Mouse (Mus musculus): ENCODE data around the gene Calm2. TPM values are rescaled to one million over a fixed set of nuclear protein-coding genes. Genes with fewer than 3 reads are reported as not detected.

Gene Calm2
- total and polyA plus RNA-seq, 3 experiments, result 126 to 321 (median 208) TPM

DNA sequence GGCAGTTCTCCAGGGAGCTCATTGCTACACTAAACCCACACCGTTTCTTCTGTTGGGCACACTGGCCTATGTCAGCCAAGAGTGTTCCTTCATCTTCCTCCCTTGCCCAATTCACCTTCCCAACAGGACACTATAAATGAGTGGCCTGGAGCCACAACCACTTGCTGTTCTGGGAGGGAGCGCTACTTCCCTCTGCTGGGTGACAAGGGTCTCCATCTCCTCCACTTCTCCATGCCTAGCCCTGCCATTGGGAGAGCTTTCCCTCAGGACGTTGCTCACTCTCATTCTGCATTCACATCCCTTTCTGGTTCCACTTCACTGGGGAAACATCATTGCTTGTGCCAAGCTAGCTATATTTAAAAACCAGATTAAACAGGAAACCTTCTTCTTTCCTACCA, 14.8 kb upstream of the Calm2 start (continued):
- peak; percentile 13 for TF ChIP-seq RAD21 (IDR thresholded peaks at IDR 0.05; ENCODE audit: low read depth, low read length)
- TF ChIP-seq POLR2A (IDR thresholded peaks at IDR 0.05; ENCODE audit: control insufficient read depth in 1 of 2, insufficient read depth in 1 of 2, low read depth in 1 of 2, low read length in 2 of 2, poor library complexity in 1 of 2), result no peak

DNA sequence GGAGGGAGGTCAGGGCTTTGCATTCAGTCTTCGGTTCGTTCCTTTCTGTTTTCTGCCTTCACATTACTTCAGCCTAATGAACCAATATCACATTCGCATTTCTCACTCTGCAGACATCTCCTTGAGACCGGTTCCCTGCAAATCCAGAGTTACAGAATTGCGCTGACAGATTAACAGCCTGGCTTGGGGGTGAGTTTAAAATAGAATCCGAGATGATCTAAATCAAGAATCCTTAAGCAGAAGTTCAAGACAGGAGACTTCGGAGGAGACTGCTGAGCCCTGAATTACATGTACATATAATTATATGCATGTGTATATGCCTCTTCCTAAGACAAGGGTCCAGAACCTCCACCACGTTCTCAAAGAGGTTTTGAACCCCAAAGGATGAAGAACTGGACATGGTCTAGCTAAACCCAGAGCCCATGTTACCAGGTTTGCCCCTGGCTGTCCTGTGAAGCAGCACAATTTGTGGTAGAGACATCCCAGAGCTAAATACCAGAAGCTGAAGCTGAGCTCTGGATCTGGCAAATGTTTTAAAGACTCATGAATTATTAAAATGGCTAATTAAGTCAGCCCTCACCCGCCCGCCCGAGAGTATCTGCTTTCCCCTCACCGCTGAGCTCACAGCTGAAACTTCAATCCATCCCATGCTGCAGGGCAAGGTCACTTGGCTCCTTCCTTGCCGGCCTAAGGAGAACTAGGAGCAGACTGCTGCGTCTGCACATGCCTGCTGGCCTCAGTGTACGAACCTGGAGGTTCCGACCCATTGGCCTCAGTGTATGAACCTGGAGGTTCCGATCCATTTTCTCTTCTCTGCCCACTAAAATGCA, 14.1 kb upstream of the Calm2 start:
- Histone ChIP-seq H3K27me3 (ENCODE audit: control insufficient read depth in 1 of 2, insufficient read depth in 2 of 2, low read length in 2 of 2) (peaks cover 2 to 11% of the 10 kb centered on the region in 2 experiments), H3K4me3 (ENCODE audit: control insufficient read depth in 1 of 2, insufficient read depth in 1 of 2, low read depth in 2 of 2, low read length in 2 of 2) (no peak overlapping the region), H3K79me2 (ENCODE audit: control insufficient read depth, insufficient read depth, low read length, poor library complexity) (no peaks in the 10 kb centered on the region), H3K36me3 (ENCODE audit: control insufficient read depth in 1 of 2, insufficient read depth in 2 of 2, low read length in 2 of 2) (no peaks in the 10 kb centered on the region), H3K27ac (ENCODE audit: control insufficient read depth, low read depth, low read length) (no peak overlapping the region), H3K9ac (ENCODE audit: control insufficient read depth, low read depth, low read length, poor library complexity, severe bottlenecking) (no peak overlapping the region), H3K9me3 (replicated peaks; ENCODE audit: insufficient read depth, low read length) (no peaks in the 10 kb centered on the region), H3K4me1 (ENCODE audit: control insufficient read depth in 1 of 2, insufficient read depth in 2 of 2, low read length in 2 of 2) (peaks cover 0 to 9% of the 10 kb centered on the region in 2 experiments; a peak in 2 of 4 replicates)
- TF ChIP-seq GABPA (IDR thresholded peaks at IDR 0.05; ENCODE audit: low read depth, low read length) (no peak), JUND (IDR thresholded peaks at IDR 0.05; ENCODE audit: low read depth, low read length) (no peak), EP300 (IDR thresholded peaks at IDR 0.05; ENCODE audit: low read depth in 1 of 2, low read length in 2 of 2) (no peak), HCFC1 (IDR thresholded peaks at IDR 0.05; ENCODE audit: low read depth, low read length) (no peak), UBTF (IDR thresholded peaks at IDR 0.05; ENCODE audit: borderline replicate concordance, insufficient read depth, low read depth, low read length) (no peak), POLR2A (IDR thresholded peaks at IDR 0.05; ENCODE audit: control insufficient read depth in 1 of 2, insufficient read depth in 1 of 2, low read depth in 1 of 2, low read length in 2 of 2, poor library complexity in 1 of 2) (no peak), ELF1 (IDR thresholded peaks at IDR 0.05; ENCODE audit: low read depth, low read length) (no peak)
- DNase-seq (ENCODE audit: low read depth, low spot score), result no peak

DNA sequence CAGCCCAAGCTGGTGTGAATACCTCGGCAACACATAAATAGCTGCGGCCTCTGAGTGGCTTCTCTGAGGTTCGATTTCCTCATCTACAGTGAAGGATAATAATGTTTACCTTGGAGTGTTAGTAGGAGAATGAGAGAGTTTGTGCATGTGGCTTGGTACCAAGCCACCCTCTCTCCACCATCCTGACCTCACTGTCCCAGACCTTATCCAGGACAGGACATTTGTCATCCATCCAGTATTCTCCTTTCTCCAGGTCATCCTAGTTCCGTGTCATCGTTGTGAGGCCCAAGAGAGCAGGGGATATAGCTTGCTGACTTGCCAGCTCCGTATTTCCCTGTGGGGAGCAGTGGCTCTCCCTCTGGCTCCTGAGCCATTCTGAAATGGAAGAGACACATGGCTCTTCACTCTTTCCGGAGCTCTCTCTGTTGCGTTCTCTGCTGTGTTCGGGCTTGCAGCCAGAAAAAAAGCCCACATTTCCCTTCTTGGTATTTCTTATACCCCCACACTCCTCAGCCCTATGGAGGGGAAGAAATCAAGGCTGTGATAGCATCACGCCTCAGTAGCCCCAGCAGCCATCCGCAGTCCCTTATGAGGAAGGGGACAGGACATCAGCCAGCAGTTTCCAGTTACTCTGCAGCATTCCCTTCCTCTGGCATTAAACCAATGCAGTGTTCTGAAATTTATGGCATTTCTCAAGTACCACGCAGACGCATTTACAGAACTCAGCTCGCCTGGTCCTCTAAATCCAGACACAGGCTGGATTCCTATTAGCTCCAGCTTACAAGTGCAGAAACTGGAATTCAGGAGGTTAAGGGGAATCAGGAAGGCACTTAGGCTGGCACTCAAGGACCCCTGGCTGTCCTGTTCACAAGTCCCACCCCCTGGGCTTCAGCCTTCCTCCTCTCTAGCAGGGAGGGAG, 13.3 kb upstream of the Calm2 start:
- no peak overlapping the region for H3K9ac ChIP-seq (ENCODE audit: control insufficient read depth, low read depth, low read length, poor library complexity, severe bottlenecking)
- no peak for DNase-seq (ENCODE audit: low read depth, low spot score)
- peaks cover 0 to 9% of the 10 kb centered on the region in 2 experiments; a peak in 2 of 4 replicates for H3K4me1 ChIP-seq (ENCODE audit: control insufficient read depth in 1 of 2, insufficient read depth in 2 of 2, low read length in 2 of 2)
- H3K27ac ChIP-seq (ENCODE audit: control insufficient read depth, low read depth, low read length), result no peak overlapping the region
- peak overlapping the region in 1 of 2 experiments; percentile 27; a peak in 3 of 4 replicates for H3K4me3 ChIP-seq (ENCODE audit: control insufficient read depth in 1 of 2, insufficient read depth in 1 of 2, low read depth in 2 of 2, low read length in 2 of 2)
- no peaks in the 10 kb centered on the region for H3K79me2 ChIP-seq (ENCODE audit: control insufficient read depth, insufficient read depth, low read length, poor library complexity)
- H3K9me3 ChIP-seq (replicated peaks; ENCODE audit: insufficient read depth, low read length), result no peaks in the 10 kb centered on the region
- no peaks in the 10 kb centered on the region for H3K36me3 ChIP-seq (ENCODE audit: control insufficient read depth in 1 of 2, insufficient read depth in 2 of 2, low read length in 2 of 2)
- peaks cover 2 to 14% of the 10 kb centered on the region in 2 experiments for H3K27me3 ChIP-seq (ENCODE audit: control insufficient read depth in 1 of 2, insufficient read depth in 2 of 2, low read length in 2 of 2)
- TF ChIP-seq USF1 (IDR thresholded peaks at IDR 0.05; ENCODE audit: low read depth, low read length), result no peak
- no peak for TF ChIP-seq CTCF (IDR thresholded peaks at IDR 0.05 in 2 of 3, conservative IDR thresholded peaks at IDR 0.05 in 1 of 3; ENCODE audit: control insufficient read depth in 1 of 3, insufficient read depth in 1 of 3, low read depth in 2 of 3, low read length in 3 of 3, poor library complexity in 1 of 3, severe bottlenecking in 1 of 3)
- TF ChIP-seq HCFC1 (IDR thresholded peaks at IDR 0.05; ENCODE audit: low read depth, low read length), result no peak
- TF ChIP-seq MYB (IDR thresholded peaks at IDR 0.05; ENCODE audit: low read depth, low read length), result no peak
- TF ChIP-seq TCF12 (IDR thresholded peaks at IDR 0.05; ENCODE audit: low read depth, low read length), result no peak
- TF ChIP-seq ZNF384 (IDR thresholded peaks at IDR 0.05; ENCODE audit: low read depth, low read length), result no peak
- no peak for TF ChIP-seq ELF1 (IDR thresholded peaks at IDR 0.05; ENCODE audit: low read depth, low read length)
- TF ChIP-seq ZC3H11A (IDR thresholded peaks at IDR 0.05; ENCODE audit: low read depth, low read length), result no peak
- no peak for TF ChIP-seq SIN3A (IDR thresholded peaks at IDR 0.05; ENCODE audit: low read length)
- no peak for TF ChIP-seq ZMIZ1 (IDR thresholded peaks at IDR 0.05; ENCODE audit: low read depth, low read length)
- no peak for TF ChIP-seq NRF1 (IDR thresholded peaks at IDR 0.05; ENCODE audit: insufficient read depth, low read depth, low read length, poor library complexity, severe bottlenecking)
- no peak for TF ChIP-seq EP300 (IDR thresholded peaks at IDR 0.05; ENCODE audit: low read depth in 1 of 2, low read length in 2 of 2)
- TF ChIP-seq CHD2 (IDR thresholded peaks at IDR 0.05; ENCODE audit: low read length), result no peak
- TF ChIP-seq CHD1 (IDR thresholded peaks at IDR 0.05; ENCODE audit: low read depth, low read length), result no peak
- TF ChIP-seq BHLHE40 (IDR thresholded peaks at IDR 0.05; ENCODE audit: borderline replicate concordance, low read depth, low read length), result no peak
- no peak for TF ChIP-seq KAT2A (conservative IDR thresholded peaks at IDR 0.05; ENCODE audit: low read depth, low read length)
- TF ChIP-seq NELFE (IDR thresholded peaks at IDR 0.05; ENCODE audit: low read depth, low read length), result no peak
- no peak for TF ChIP-seq UBTF (IDR thresholded peaks at IDR 0.05; ENCODE audit: borderline replicate concordance, insufficient read depth, low read depth, low read length)
- no peak for TF ChIP-seq JUND (IDR thresholded peaks at IDR 0.05; ENCODE audit: low read depth, low read length)

All from MEL (cell line).